ENCODE assay signal across 13 mouse cellular contexts in the genomic region with DNA sequence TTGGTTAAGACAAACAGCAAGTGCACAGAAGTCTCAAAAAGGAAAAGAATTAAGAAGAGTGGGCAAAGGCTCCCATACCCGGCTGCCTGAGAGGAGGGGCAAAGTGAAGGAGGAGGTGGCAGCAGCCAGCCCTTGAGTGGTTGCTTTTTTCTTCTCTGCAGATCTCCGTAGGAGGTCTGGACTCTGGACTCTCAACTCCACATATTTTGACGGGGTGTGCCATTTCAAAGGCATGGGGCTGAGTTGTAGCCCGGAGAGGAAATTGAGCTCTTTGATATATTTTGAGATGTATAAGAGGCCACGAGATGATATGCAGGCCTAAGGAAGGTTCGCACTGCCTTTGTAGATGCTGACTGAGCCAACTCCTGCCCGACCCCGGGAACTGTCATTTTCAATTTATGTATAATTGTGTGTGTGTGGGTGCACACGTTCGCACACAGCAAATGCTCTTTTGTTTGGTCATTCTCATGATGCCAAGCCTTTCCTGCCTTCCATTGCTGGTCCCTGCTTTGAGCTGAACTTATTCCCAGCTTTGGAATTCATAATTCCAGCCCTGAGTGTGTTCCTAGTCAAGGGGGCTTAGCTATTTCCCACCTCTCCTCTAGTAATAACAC. TPM values are rescaled to one million over a fixed set of nuclear protein-coding genes. Genes with fewer than 3 reads are reported as not detected.
A peak's percentile ranks its signal among the peaks of the same experiment; 100 is the strongest.
DNase-seq lines count a peak whose midpoint lies in the region; ATAC-seq and TF ChIP-seq lines count a peak whose summit lies in the region.
"Had no signal": no experiment of that assay in that cellular context is flagged by ENCODE, and none has a peak within 500 bp of the region (broad histone marks: within the 10 kb centered on the region; RNA-seq: fewer than 3 reads in every experiment).

No protein-coding gene starts in this region.

- WGBS in kidney, embryonic 15.5 days, result 57% methylated on average over 10 of the region's 10 CpGs
- 28% methylated on average over 10 of the region's 10 CpGs for WGBS in intestine, embryonic 16.5 days
- 66% methylated on average over 10 of the region's 10 CpGs for WGBS in liver, postnatal 0 days (ENCODE audit: insufficient replicate concordance)

- H3K4me1 ChIP-seq in kidney, embryonic 15.5 days, result peaks cover 12% of the 10 kb centered on the region; the same call in 1 of the 2 replicates
- no peaks in the 10 kb centered on the region for H3K4me1 ChIP-seq in ES-E14 (ENCODE audit: control insufficient read depth in 2 of 2, insufficient read depth in 2 of 2, low read length in 2 of 2, poor library complexity in 1 of 2)
- H3K4me1 ChIP-seq in intestine, embryonic 16.5 days (ENCODE audit: control insufficient read depth, insufficient read depth, low read length), result no peaks in the 10 kb centered on the region; the same call in 1 of the 2 replicates
- no peaks in the 10 kb centered on the region for H3K4me1 ChIP-seq in liver, postnatal 0 days (ENCODE audit: insufficient read depth)
- H3K4me1 ChIP-seq: embryonic facial prominence, embryonic 12.5 days had no signal

- H3K9me3 ChIP-seq in kidney, embryonic 15.5 days (replicated peaks), result no peaks in the 10 kb centered on the region
- no peaks in the 10 kb centered on the region for H3K9me3 ChIP-seq in ES-E14 (ENCODE audit: control insufficient read depth, insufficient read depth, low read depth, low read length)
- no peaks in the 10 kb centered on the region for H3K9me3 ChIP-seq in intestine, embryonic 16.5 days (ENCODE audit: control insufficient read depth, low read length)
- no peaks in the 10 kb centered on the region for H3K9me3 ChIP-seq in liver, postnatal 0 days (ENCODE audit: low read length)
- H3K9me3 ChIP-seq: embryonic facial prominence, embryonic 12.5 days had no signal

- H3K9ac ChIP-seq in kidney, embryonic 15.5 days, result no peak overlapping the region
- no peak overlapping the region for H3K9ac ChIP-seq in ES-E14 (ENCODE audit: insufficient read depth, low read depth, low read length, poor library complexity, severe bottlenecking)
- no peak overlapping the region for H3K9ac ChIP-seq in intestine, embryonic 16.5 days (ENCODE audit: low read depth, low read length)
- H3K9ac ChIP-seq in liver, postnatal 0 days (replicated peaks), result no peak overlapping the region
- H3K9ac ChIP-seq: embryonic facial prominence, embryonic 12.5 days had no signal

- H3K4me3 ChIP-seq in kidney, embryonic 15.5 days (replicated peaks), result no peak overlapping the region
- H3K4me3 ChIP-seq in ES-E14 (ENCODE audit: insufficient read depth in 1 of 2, low read depth in 1 of 2, low read length in 2 of 2, poor library complexity in 1 of 2, severe bottlenecking in 1 of 2), result no peak overlapping the region
- H3K4me3 ChIP-seq in intestine, embryonic 16.5 days (ENCODE audit: low read length), result no peak overlapping the region
- no peak overlapping the region for H3K4me3 ChIP-seq in liver, postnatal 0 days (ENCODE audit: low read depth, low read length)
- H3K4me3 ChIP-seq: embryonic facial prominence, embryonic 12.5 days had no signal

- in situ Hi-C loops in ES-E14 (cut with MboI; ENCODE audit: low sequenced_read_pairs in 2 of 2, unreplicated experiment in 2 of 2), result no loop called here

- no peak for ATAC-seq in kidney, embryonic 15.5 days (replicated peaks; ENCODE audit: low FRiP score)
- ATAC-seq in intestine, embryonic 16.5 days, result peak; percentile 83
- no peak for ATAC-seq in liver, postnatal 0 days

- no peaks in the 10 kb centered on the region for H3K36me3 ChIP-seq in kidney, embryonic 15.5 days
- H3K36me3 ChIP-seq in ES-E14 (ENCODE audit: control insufficient read depth, insufficient read depth, low read length, poor library complexity, severe bottlenecking), result no peaks in the 10 kb centered on the region
- H3K36me3 ChIP-seq in intestine, embryonic 16.5 days (ENCODE audit: control insufficient read depth, insufficient read depth, low read length), result no peaks in the 10 kb centered on the region
- no peaks in the 10 kb centered on the region for H3K36me3 ChIP-seq in liver, postnatal 0 days (replicated peaks; ENCODE audit: insufficient read depth, low read length)
- H3K36me3 ChIP-seq: embryonic facial prominence, embryonic 12.5 days had no signal

- no peak overlapping the region for H3K27ac ChIP-seq in kidney, embryonic 15.5 days
- no peak overlapping the region for H3K27ac ChIP-seq in ES-E14 (ENCODE audit: insufficient read depth, low read depth, low read length, poor library complexity, severe bottlenecking)
- H3K27ac ChIP-seq in intestine, embryonic 16.5 days (ENCODE audit: low read length), result no peak overlapping the region
- H3K27ac ChIP-seq in liver, postnatal 0 days (ENCODE audit: low read depth), result no peak overlapping the region
- H3K27ac ChIP-seq: embryonic facial prominence, embryonic 12.5 days had no signal

- no peak for TF ChIP-seq EP300 in liver, postnatal 0 days (IDR thresholded peaks at IDR 0.05; ENCODE audit: low read depth)

- H3K27me3 ChIP-seq in kidney, embryonic 15.5 days, result no peaks in the 10 kb centered on the region
- H3K27me3 ChIP-seq in intestine, embryonic 16.5 days (replicated peaks; ENCODE audit: control insufficient read depth, insufficient read depth, low read length), result no peaks in the 10 kb centered on the region
- H3K27me3 ChIP-seq in liver, postnatal 0 days (ENCODE audit: insufficient read depth, low read length), result no peaks in the 10 kb centered on the region
- H3K27me3 ChIP-seq: embryonic facial prominence, embryonic 12.5 days had no signal

- TF ChIP-seq CTCF in liver, postnatal 0 days (IDR thresholded peaks at IDR 0.05; ENCODE audit: low read depth), result no peak

- DNase-seq in kidney, adult 18-20 months, result peak; percentile 2
- peak; percentile 9 for DNase-seq in ES-E14 (ENCODE audit: low read depth, low spot score)
- peak; percentile 16 for DNase-seq in mesoderm, embryonic 11.5 days (ENCODE audit: low read depth, low spot score)
- DNase-seq in embryo, embryonic 11 days, result no peak
- no peak for DNase-seq in liver, postnatal 0 days
- DNase-seq: adrenal gland, adult 2 months; cerebellum, adult 9-11 months; heart, postnatal 36 days; thymus, adult 2 months had no signal

- no peak overlapping the region for H3K4me2 ChIP-seq in kidney, embryonic 15.5 days
- no peak overlapping the region for H3K4me2 ChIP-seq in intestine, embryonic 16.5 days (ENCODE audit: low read depth, low read length)
- H3K4me2 ChIP-seq in liver, postnatal 0 days (ENCODE audit: low read depth, low read length), result no peak overlapping the region
- H3K4me2 ChIP-seq: embryonic facial prominence, embryonic 12.5 days; liver, embryonic 11.5 days had no signal

TF ChIP-seq in ES-E14, 5 proteins besides CTCF, POLR2A, EP300 and RAD21:
- no peak for TF ChIP-seq CHD2 (IDR thresholded peaks at IDR 0.05; ENCODE audit: low read depth, low read length)
- TF ChIP-seq HCFC1 (IDR thresholded peaks at IDR 0.05; ENCODE audit: borderline replicate concordance, insufficient read depth, low read length), result no peak
- TF ChIP-seq ZNF384 (IDR thresholded peaks at IDR 0.05; ENCODE audit: low read depth, low read length), result no peak
- no peak for TF ChIP-seq ZC3H11A (IDR thresholded peaks at IDR 0.05; ENCODE audit: borderline replicate concordance, low read depth, low read length)
- TF ChIP-seq MAFK (IDR thresholded peaks at IDR 0.05; ENCODE audit: insufficient read depth, low read depth, low read length), result no peak
TF ChIP-seq in ES-E14: peak in this region for 0.

RNA-seq across cellular contexts. Expression of a gene that starts 56.4 kb away (rescaled TPM):
- 8.8 and 9.8 TPM in 2 replicates for polyA plus RNA-seq in kidney, embryonic 15.5 days (2015; fragmentation: Nextera tagmentation; extraction: Ambion mirVana)
- total RNA-seq in ES-E14 (2012; rRNA removed), result 1.5 and 2.6 TPM in 2 replicates
- 1.9 and 2.2 TPM in 2 replicates for polyA plus RNA-seq in intestine, embryonic 16.5 days (2015; fragmentation: Nextera tagmentation; extraction: Ambion mirVana)
- polyA plus RNA-seq in liver, postnatal 0 days (2015; fragmentation: Nextera tagmentation; extraction: Ambion mirVana), result 4.3 and 5.5 TPM in 2 replicates

Comparison
In these comparisons a context has a peak if more than half of its experiments do, and no peak if none do; other contexts are left out.
1. DNase-seq: peak in kidney, adult 18-20 months (single experiment), ES-E14 (single experiment) and mesoderm, embryonic 11.5 days (single experiment); none in embryo, embryonic 11 days (single experiment) and liver, postnatal 0 days (single experiment).